Mouse (Mus musculus) bone marrow, adult 2 months (tissue): ENCODE data around the gene Fam71b. TPM values are rescaled to one million over a fixed set of nuclear protein-coding genes. Genes with fewer than 3 reads are reported as not detected.
A peak's percentile ranks its signal among the peaks of the same experiment; 100 is the strongest.

Experiments
- H3K27ac ChIP-seq: fragments of 200-500 bp; 2 replicates; pipeline ENCODE4 v1.5.1; 2012; ENCODE audit warnings: low read depth, mild to moderate bottlenecking, control low read depth, inconsistent platforms, low read length; ENCODE audit not compliant: control insufficient read depth, poor library complexity, insufficient read depth
- H3K4me1 ChIP-seq: fragments of 200-500 bp; 2 replicates; pipeline ENCODE4 v1.6.1; 2011; ENCODE audit warnings: low read length; ENCODE audit not compliant: control insufficient read depth, insufficient read depth
- H3K4me3 ChIP-seq: fragments of 200-500 bp; replicated peaks from 2 replicates; pipeline ENCODE3; 2011; ENCODE audit warnings: mild to moderate bottlenecking, low read depth, low read length, control low read depth; ENCODE audit not compliant: control insufficient read depth
- CTCF ChIP-seq: fragments of 200-500 bp; IDR thresholded peaks from 2 replicates; pipeline ENCODE4 v1.5.1; 2011; ENCODE audit warnings: low read length, control low read depth; ENCODE audit not compliant: control insufficient read depth, insufficient read depth
- POLR2A ChIP-seq: fragments of 200-500 bp; IDR thresholded peaks from 2 replicates; pipeline ENCODE4 v1.6.1; 2011; ENCODE audit warnings: low read depth, mild to moderate bottlenecking, control low read depth, low read length, borderline replicate concordance; ENCODE audit not compliant: control insufficient read depth
- WGBS: fragments of 180-500 bp; shearing (Covaris S2); methylation state at CpG from one replicate; pipeline ENCODE4 v1.1.7; 2018; 5-methylcytosine and 5-hydroxymethylcytosine counted together
- polyA plus RNA-seq: library from polyadenylated mRNA; stranded (reverse); fragments of >200 nt; gene quantifications from 2 replicates; pipeline ENCODE4 v1.2.4, GENCODE M21; 2011; ENCODE audit warnings: low replicate concordance; ENCODE audit not compliant: missing spikeins, insufficient read depth, insufficient read length

Gene Fam71b
- polyA plus RNA-seq, 1 experiment = not detected

- Histone ChIP-seq H3K4me1 (peaks cover 3% of the 10 kb centered on the region; the same call in 1 of the 2 replicates), H3K4me3 (no peak overlapping the region), H3K27ac (no peak overlapping the region)
- WGBS = 89% methylated on average over 9 of the region's 9 CpGs
- no peak for TF ChIP-seq POLR2A
- no peak for TF ChIP-seq CTCF
Measured at GRCm38 (mm10) chr11:46363864-46364263, 32.5 kb upstream of the Fam71b start.

- Histone ChIP-seq H3K27ac (no peak overlapping the region), H3K4me1 (peaks cover 4% of the 10 kb centered on the region; the same call in 1 of the 2 replicates), H3K4me3 (no peak overlapping the region)
- 85% methylated on average over 5 of the region's 5 CpGs for WGBS
- TF ChIP-seq POLR2A (no peak), CTCF (no peak)
Measured at GRCm38 (mm10) chr11:46365744-46366143, 30.6 kb upstream of the Fam71b start.

GRCm38 (mm10) chr11:46366357-46366756, 30.0 kb upstream of the Fam71b start:
- WGBS = 18% methylated on average over 3 of the region's 3 CpGs
- TF ChIP-seq CTCF (no peak), POLR2A (no peak)
- no peak overlapping the region for H3K27ac ChIP-seq
- peaks cover 4% of the 10 kb centered on the region; the same call in 1 of the 2 replicates for H3K4me1 ChIP-seq
- H3K4me3 ChIP-seq = no peak overlapping the region

- TF ChIP-seq CTCF = no peak
- no peak for TF ChIP-seq POLR2A
- Histone ChIP-seq H3K27ac (no peak overlapping the region), H3K4me1 (peaks cover 5% of the 10 kb centered on the region; the same call in 1 of the 2 replicates), H3K4me3 (no peak overlapping the region)
- WGBS = 77% methylated on average over 4 of the region's 4 CpGs
Measured at GRCm38 (mm10) chr11:46370457-46370856, 25.9 kb upstream of the Fam71b start.

GRCm38 (mm10) chr11:46371250-46371649, 25.1 kb upstream of the Fam71b start:
- 83% methylated on average over 8 of the region's 8 CpGs for WGBS
- no peak overlapping the region for H3K4me3 ChIP-seq
- H3K4me1 ChIP-seq = peaks cover 5% of the 10 kb centered on the region; the same call in 1 of the 2 replicates
- no peak overlapping the region for H3K27ac ChIP-seq
- TF ChIP-seq CTCF (no peak), POLR2A (no peak)

GRCm38 (mm10) chr11:46372331-46372953, 23.9 kb upstream of the Fam71b start:
- TF ChIP-seq POLR2A = no peak
- TF ChIP-seq CTCF = no peak
- H3K27ac ChIP-seq = 0 out of 2 replicates have a peak overlapping the region, but pooled peaks have one; percentile 28
- H3K4me3 ChIP-seq = no peak overlapping the region
- peaks cover 5% of the 10 kb centered on the region; the same call in 1 of the 2 replicates for H3K4me1 ChIP-seq
- 56% methylated on average over 8 of the region's 8 CpGs for WGBS

- Histone ChIP-seq H3K4me1 (peaks cover 5% of the 10 kb centered on the region; the same call in 1 of the 2 replicates), H3K27ac (no peak overlapping the region), H3K4me3 (no peak overlapping the region)
- TF ChIP-seq POLR2A (no peak), CTCF (no peak)
- 58% methylated on average over 13 of the region's 13 CpGs for WGBS
Measured at GRCm38 (mm10) chr11:46373071-46374030, 23.0 kb upstream of the Fam71b start.

- peaks cover 8% of the 10 kb centered on the region; the same call in 1 of the 2 replicates for H3K4me1 ChIP-seq
- H3K27ac ChIP-seq = no peak overlapping the region
- 84% methylated on average over 8 of the region's 8 CpGs for WGBS
Measured at GRCm38 (mm10) chr11:46375015-46375414, 21.3 kb upstream of the Fam71b start.

More at GRCm38 (mm10) chr11:46375015-46375414, 21.3 kb upstream of the Fam71b start:
- no peak for TF ChIP-seq POLR2A
- TF ChIP-seq CTCF = no peak
- H3K4me3 ChIP-seq = no peak overlapping the region
